Mouse (Mus musculus): ENCODE measurements at regions not wholly inside any gene's neighbourhood (a gene's known extent, or its start where the extent isn't known, plus 50 kb on each side); places are given as distances from the start of the nearest gene placed in this dataset.

GRCm38 (mm10) chr9:61500851-61501250 is 128.7 kb downstream of the Tle3 start:
- DNase-seq (ENCODE audit: low spot score) = no peak

DNA sequence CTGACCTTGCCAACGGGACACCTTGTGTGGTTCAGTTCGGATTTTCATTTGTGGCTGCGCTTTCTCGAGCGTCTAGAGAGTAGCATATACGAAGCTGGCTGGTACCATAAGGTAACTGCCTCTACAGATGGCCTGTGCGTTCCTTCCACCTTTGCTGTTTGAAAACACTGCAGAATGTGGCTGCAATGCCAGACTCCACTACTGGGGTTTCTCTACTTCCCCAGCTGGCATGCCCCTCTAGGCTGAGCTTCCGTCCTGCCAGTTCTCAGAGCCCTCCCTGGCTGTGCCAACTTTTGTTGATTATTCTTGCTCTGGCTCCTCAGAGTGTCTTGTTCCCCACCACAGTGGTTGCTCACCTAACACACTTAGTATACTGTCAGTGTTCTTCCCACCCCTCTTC is 120.7 kb downstream of the Tle3 start:
- no peak for DNase-seq (ENCODE audit: low spot score)

GRCm38 (mm10) chr9:61491131-61491712 is 119.1 kb downstream of the Tle3 start:
- peak; percentile 22 for DNase-seq (ENCODE audit: low spot score)

DNA sequence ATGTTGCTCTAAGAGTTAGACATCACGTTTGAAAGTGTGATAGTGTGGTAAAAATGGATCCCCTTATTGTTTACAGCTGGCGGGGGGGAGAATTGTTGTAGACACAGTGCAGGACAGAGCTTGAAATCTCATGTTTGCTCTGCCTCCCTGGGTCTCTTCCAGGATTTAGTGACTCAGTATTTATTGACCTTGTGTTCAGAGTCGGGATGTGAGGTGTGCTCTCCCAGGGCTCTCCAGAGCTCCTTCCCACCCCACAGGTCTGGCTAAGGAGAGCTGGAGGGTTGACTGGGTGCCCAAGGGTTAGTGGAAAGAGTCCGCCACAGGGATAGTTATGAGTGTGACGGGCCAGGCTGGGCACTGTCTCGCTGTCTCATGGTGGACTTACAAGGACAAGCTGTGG is 117.8 kb downstream of the Tle3 start:
- no peak for DNase-seq (ENCODE audit: low spot score)

GRCm38 (mm10) chr9:61489147-61489546 is 117.0 kb downstream of the Tle3 start:
- no peak for DNase-seq (ENCODE audit: low spot score)

DNA sequence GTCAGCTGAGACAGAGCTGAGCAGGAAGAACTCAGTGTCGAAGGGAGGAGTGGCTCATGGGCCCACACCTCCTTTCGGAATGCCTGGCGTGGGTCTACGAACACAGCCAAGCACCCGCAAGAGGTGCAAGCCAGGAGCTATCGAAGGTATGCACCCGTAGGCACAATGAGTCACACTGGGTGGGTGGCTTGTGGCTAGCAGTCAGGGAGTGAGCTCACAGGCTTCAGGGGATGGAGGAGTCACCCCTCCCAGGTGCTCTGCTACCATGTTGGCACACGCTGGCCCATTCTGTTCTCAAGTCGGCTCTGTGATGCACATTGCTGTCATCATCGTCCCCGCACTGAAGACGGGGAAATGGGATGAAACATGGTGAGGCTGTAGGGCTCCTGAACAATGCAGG is 115.7 kb downstream of the Tle3 start:
- DNase-seq (ENCODE audit: low spot score) = no peak

- peak; percentile 63 for DNase-seq (ENCODE audit: low spot score)
Measured at GRCm38 (mm10) chr9:61487146-61487545, 115.0 kb downstream of the Tle3 start.

DNA sequence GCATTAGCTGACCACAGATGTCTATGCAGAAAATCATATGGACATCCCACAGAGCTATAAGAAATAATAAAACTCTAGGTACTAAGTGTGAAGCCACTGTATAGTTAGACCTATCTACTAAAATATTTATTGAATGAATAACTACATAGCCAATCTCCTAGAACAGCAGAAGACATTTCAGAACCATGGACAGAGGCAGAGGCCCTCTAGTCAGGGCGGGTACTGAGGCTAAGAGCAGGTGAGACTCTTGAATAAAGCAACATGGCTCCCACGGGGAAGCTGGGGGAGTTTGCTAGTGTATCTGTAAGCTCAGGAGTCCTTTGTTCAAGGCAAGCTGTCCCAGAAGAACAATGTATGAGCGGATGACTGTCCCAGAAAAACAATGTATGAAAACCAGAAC is 112.2 kb downstream of the Tle3 start:
- no peak for DNase-seq (ENCODE audit: low spot score)

DNA sequence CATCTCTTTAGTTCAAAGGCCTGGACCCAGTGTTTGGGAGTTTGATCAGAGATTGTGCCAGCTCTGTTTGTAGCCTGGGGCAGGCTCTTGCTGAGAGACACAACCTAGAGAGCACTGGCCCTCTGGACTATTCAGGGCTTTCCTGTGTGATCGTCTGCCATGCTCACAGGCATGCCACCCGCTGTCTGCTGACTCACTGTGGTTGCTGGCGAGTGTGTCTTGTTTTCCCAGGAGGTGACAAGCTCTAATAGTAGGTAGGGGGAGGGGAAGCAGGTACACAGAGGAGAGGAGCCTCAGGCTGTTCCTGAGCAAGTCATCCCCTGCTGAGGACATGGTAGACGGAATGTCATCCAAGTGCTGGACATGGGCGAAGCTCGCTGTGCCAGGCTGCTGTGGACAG is 107.5 kb downstream of the Tle3 start:
- DNase-seq (ENCODE audit: low spot score) = peak; percentile 39

GRCm38 (mm10) chr9:61478862-61479261 is 106.7 kb downstream of the Tle3 start:
- DNase-seq (ENCODE audit: low spot score) = no peak

- peak; percentile 70 for DNase-seq (ENCODE audit: low spot score)
Measured at GRCm38 (mm10) chr9:61476351-61476750, 104.2 kb downstream of the Tle3 start.

GRCm38 (mm10) chr9:61470815-61471505 is 98.8 kb downstream of the Tle3 start:
- no peak for DNase-seq (ENCODE audit: low spot score)

DNA sequence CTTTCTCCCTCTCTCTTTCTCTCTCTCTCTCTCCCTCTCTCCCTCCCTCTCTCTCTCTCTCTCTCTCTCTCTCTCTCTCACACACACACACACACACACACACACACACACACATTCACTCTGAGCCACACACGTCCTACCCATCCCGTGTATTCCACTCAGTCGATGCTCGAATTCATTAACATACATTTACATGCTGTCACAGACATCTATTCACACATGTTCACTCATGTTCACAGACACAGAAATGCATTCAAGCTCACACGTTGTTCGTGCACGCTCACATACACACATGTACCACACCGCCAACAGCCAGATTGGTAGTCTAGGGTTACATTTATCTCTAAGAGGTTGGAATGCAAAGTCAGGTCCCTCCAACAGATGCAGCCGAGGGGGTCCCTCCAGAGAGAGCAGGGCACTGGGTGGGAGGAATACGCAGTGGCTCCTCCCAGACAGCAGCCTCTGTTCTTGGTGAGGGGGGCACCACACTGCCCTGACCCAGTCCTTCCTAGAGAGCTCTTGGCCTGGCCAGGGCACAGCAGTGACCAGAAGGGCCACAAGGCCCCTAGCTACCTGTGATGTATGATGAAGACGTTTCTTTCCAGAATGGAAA is 96.8 kb downstream of the Tle3 start:
- DNase-seq (ENCODE audit: low spot score) = no peak

DNA sequence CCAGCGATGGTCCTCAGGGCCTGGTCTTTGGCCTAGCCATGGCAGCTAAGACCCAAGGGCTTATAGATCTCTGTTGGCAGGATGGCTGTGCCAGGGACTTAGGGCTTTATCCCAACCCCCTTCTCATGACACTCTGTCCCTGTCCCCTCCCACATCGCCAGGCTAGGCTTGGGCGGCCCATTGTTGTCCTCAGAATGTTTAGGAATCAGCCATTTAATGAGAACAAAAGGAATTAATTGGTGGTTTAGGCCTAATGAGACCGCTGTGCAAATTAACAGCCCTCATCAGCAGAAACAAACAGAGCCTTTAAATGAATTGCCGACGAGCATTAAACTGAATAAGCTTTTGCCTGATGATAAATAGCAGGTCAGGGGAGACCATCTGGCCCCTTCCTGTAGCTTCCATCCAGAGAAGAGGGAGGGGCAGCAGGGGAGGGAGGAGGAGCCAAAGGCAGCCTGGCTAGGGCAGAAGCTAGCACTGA is 96.2 kb downstream of the Tle3 start:
- peak; percentile 57 for DNase-seq (ENCODE audit: low spot score)

All from MN1 (cell line).